Mouse (Mus musculus) telencephalon, adult 2 months (tissue): ENCODE data around the gene Lsm4.

Experiments
- DNase-seq: peaks from one replicate; pipeline ENCODE4 v3.0.0-alpha.2; 2011; ENCODE audit warnings: low read depth, low spot score

Gene Lsm4

DNA sequence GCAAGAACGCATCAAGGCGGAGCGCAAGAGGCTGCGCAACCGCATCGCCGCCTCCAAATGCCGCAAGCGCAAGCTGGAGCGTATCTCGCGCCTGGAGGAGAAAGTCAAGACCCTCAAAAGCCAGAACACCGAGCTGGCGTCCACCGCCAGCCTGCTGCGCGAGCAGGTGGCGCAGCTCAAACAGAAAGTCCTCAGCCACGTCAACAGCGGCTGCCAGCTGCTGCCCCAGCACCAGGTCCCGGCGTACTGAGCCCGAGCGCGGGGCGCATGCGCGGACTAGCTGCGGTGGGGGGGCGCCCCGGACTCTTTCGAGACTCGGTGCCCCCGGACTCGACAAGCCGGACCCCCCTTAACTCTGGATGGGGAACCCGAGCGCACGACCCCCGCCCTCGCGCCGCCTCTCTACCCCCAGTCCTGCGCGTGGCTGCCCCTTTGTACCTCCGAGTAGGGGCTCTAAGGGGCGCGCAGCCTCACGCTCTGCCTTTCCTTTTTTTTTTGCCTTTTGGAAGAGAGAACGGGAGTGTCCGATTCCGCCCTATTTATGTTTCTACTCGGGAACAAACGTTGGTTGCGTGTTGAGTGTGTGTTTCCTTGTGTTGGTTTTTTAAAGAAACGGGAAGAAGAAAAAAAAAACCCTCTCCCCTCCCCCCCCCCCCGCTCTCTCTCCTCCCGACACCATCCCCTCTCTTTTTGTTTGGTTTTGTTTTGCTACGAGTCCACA is 26.9 kb downstream of the Lsm4 start:
- DNase-seq, result no peak

DNA sequence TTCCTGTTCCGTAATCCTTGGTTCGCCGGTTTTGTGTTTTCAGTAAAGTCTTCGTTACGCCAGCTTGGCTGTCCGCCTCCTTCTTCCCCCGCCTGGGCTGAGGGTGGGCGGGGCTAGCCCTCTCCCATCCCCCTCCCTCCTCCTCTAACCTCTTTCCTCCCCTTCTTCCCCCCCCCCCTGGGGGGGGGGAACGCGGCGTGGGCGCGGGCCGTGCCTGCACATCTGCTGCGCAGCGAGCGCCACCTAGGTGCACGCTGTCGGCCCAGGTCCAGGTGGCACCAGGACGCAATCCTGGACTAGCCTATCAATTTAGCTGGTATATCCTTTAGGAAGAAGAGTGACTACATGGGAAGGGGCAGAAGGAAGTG is 27.5 kb downstream of the Lsm4 start:
- peak; percentile 88 for DNase-seq

DNA sequence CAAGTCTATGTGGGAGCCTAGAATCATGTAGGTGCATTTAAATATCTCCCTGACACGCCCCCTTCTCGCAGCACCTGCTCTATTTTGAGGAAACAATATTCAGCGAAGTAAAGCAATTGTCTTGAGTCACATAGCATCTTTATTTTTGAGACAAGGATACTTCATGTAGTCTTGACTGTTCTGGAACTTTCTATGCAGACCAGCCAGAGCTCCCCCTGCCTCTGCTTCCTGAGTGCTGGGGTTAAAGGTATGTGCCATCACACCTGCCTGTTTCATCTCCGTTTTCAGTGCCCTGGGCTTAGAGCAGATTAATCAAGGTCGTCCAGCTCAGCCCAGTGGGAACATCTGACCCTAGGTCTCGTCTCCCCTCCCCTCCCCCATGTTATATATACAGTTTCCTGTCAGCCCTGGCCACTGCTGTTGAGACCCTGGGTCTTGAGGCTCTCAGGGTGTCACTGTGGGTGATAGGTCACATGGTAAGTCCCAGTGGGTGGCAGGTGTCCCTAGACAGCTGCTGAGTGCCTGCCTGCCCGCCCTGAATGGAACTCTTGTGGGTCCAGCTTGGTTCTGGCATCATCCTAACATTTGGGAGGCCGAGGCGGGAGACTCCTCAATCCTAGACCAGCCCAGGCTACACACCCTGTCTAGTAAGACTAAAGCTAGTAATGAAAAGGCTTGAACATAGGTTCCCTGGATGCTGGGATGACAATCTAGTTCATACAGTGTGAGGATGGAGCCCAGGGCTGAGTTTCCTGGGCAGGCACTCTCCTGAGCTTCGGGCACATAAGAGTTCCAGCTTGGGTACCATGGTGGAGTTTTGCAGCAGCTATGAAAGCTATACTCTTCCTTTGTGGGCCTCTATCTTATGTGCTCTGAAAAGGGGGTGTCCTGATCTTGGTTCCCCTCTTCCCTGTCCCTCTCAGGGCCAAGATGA is 28.3 kb downstream of the Lsm4 start:
- DNase-seq, result no peak

DNA sequence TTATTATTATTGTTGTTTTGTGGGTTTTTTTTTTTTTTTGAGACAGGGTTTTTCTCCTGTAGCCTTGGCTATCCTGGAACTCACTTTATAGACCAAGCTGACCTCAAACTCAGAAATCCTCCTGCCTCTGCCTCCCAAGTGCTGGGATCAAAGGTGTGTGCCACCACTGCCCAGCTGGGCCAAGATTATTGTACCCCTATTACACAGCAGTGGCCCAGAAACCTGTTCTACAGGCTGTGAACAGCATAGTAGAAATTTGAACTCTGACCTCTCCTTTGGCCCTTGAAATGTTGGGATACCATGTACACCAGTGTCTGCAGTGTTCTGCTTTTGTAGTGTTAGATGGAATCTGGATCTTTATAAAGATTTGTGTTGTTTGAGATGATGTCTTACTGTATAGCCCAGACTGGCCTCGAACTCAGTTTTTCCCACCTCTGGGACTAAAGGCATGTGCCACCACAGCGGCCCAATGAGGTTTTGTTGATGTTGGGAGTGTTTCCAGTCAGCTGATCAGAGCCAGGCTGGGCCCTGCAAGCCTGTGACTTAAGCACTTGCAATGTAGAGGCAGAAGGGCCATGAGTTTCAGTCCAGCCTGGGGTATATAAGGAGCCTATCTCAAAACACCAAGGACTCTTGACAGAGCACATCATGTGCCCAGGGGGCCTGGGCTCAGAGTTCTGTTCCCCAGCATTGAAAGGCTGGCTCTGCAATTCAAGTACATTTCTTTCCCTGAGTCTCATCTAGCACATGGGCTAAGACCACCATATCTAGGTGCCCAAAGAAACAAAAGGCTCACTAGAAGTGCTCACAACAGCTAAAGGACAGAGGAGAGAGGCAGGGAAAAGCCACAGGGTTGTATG is 29.2 kb downstream of the Lsm4 start:
- no peak for DNase-seq

DNA sequence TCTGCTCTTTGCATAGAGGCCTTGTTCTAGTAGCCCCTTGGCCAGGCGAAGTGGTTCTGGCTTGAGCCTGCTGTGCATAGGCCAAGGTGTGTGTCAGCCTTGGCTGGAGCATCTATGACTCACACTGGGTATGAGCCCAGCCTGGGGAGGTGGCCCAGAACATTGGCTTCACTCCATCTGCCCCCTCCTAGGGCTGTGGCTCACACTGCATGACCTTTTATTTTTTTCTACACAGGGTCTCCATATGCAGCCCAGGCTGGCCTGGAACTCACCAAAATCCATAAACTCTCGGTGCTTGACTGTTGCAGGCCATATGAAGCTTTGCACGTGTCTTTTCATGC is 29.8 kb downstream of the Lsm4 start:
- no peak for DNase-seq

DNA sequence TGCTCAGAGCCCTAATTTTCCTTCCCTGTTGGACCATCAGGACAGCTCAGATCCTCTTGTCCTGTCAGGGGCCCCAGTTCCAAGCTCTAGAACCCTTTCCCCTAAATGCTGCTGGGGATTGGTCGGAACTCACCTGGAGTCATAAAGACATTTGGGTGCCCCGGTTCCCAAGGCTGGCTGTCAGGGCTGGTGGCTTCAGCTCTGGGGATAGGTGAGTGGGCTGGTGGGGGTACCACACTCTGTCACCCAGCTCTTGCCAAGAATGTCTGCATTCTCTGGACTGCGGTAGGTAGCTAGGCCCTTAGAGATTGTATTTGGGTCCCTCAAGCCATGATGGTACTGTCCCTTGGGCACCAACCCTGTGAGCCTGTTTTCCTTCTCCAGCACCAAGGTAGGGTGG is 30.2 kb downstream of the Lsm4 start, which contains the start of gene Iqcn:
Gene Iqcn, plus strand, starts transcription at position 171 of the 400 bp plus-strand sequence.
- DNase-seq, result no peak

DNA sequence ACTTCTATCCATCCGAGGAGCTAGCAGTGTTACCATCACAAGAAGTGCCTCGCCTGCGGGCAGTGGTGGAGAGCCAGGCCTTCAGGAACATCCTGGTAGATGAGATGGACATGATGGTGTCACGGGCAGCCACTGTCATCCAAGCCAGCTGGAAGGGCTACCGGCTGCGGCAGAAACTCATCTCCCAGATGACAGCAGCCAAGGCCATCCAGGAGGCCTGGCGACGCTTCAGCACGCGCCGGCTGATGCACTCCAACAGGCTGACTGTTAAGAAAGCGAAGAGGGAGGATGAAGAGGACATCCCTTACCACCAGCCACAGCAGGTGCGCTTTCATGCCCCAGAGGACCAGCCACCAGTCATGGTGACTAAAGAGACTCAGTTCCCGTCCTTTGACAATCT is 35.2 kb downstream of the Lsm4 start:
- DNase-seq, result no peak

DNA sequence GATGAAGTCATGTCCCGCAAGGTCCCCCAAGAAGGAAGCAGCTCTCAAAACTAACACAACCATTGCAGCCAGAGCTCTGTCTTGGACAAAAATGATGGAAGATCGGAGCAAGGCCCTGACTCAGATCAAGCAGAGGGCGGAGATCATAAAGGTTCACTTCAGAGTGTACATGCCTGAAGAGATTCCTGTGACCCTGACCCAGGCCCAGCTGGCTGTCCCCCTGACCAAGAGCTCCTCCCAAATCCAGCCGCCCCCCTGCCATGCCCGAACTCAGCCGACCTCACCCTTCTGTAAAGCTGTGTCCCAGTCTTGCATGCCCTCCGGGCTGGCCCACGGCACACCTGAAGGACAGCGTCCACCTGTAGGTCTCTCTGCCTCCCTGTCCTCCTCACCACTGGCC is 36.7 kb downstream of the Lsm4 start:
- no peak for DNase-seq

DNA sequence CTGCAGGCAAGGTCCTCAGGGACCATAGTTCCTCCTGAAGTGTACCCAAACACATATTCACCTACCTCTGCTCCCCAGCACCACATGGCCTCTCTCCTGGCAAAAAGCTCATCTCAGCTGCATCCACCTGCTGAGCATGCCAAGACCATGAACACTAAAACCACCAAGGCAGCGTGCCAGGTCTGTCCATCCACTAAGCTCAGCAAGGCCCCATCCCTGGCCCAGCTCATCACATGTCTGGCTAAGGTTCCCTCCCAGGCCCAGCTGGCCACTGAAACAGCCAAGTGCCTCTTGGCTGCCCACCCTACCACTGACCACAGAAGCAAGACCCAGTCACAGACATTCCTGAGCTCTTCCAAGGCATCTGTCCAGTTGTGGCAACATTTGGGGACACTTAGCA is 37.2 kb downstream of the Lsm4 start:
- no peak for DNase-seq

DNA sequence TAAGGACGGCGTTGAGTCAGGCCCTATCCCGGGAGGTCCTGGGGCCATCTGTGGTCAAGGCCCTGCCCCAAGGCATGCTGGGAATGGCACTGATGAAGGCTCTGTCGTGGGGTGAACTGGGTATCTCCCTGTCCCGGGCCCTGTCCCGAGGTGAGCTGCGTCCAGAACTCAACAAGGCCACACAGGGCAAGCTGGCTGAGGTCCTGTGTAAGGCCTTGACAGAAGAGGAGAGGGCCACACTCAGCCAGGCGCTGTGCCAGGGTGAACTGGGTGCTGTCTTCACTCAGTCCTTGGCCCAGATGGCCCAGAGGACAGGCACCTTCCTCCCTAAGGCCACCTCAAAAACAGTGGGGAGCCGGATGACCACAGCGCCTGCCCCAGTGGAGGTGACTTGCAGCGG is 38.0 kb downstream of the Lsm4 start:
- DNase-seq, result no peak

DNA sequence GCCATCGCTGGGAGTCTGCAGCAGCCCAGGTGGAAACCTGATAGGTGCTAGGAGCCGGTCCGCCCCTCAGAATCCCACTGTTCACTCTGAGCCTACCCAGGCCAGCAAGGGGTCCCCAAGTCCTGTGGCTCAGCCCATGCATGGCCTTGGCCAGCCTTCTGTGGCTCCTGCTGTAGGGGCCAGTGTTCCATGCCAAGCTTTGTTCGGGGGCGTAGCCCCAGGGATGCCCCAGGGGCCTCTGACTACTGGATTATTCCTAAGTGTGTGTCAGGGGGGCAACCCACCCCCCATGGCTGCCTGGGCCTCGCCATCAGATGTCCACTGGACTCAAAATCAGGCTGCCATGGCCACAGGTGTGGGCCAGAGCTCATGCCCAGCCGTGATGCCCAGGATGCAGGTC is 40.9 kb downstream of the Lsm4 start:
- no peak for DNase-seq

DNA sequence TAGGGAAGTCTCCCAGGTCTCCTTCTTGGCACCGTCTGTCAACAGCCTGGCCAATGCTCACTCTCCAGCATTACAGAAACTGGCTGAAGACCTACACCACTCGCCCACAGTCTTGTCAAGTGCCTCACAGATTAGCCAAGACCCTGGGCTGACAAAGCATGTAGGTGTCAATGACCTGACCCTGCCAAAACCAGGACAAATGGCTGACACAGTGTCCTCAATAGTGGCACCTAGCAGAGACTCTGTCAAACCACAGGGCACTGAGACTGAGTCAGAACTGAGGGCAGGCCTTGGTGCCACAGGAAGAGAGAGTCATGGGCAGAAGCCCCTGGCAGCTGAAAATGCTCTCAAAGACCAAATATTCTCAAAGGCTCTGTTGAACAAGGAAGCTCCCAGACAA is 42.0 kb downstream of the Lsm4 start:
- no peak for DNase-seq

DNA sequence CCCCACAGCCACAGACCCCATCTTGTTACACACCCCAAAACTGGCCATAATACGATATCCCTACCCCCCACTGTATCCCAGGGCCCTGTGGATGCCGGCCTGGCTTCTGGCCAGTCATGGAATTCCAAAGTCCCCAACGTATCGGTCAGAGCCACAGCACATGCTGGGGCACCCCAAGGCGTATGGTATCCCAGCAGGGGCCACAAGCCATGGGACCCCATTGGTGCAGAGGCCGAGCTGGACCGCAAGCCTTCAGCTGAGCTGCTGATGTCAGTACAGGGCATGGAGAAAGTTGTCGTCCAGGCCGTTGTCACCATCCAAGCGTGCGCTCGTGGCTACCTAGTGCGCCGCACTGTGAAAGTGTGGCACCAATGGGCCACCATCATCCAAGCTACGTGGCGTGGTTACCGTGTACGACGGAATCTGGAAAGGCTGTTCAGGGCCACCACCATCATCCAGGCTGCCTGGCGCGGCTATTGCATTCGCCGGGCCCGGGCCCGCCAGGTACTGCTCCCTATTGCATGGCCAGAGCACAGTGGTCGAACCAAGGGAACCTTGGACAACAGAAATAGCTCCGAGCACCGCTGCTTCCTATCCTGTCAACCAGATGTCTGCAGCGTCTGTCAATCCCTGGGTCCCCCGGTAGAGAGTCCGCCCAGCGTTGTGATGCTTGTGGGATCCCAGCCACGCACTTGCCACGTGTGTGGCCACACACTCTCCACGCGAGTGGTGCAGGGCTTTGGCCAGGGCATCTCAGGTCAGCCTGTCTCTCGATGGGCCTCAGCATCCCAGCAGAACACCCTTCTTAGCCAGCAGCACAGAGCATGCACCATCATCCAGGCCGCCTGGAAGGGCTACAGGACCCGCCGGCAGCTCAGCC is 43.7 kb downstream of the Lsm4 start:
- no peak for DNase-seq

DNA sequence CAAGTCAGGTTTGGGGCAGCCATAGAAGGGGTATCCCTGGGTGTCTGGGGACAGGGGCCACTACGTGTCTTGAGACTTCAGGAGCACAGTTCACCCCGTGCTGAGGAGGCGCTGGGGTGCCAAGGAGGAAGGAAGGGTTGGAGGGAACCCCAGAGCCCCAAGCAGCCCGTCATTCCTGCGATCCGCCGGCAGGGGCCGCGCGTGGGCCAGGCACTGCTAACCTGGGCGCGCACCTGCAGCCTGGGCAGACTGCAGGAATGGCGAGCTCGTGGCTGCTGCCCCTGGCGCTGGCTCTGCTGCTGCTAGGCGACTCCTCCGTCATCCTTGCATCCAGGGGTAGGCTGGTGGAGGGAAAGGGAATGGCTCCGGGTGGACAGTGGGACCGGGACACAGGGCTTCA is 45.2 kb downstream of the Lsm4 start, which contains the start of gene Gm3336:
Gene Gm3336, plus strand, starts transcription at position 247 of the 400 bp plus-strand sequence.
- no peak for DNase-seq

DNA sequence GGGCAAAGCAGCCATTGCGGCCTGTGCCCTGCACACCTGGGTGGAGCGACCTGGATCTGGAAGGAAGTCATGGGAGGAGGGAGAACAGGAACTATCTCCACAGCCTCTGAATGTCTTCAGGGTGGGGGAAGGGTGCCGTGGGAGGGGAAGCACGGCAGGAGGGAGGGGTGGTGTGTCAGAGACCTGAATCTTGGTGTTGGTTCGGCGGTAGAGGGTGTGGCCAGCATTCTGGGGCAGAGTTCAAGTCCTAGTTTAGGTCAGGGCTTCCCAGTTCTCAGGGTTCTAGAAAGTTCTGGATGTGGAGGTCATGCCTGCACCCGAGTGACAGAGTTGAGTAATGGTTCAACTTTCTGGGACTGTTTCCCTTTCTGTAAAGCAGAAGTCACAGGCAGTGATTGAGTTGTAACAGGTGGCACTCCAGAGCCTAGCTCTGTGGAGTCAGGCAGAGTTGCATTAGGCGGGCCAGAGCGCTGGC is 46.8 kb downstream of the Lsm4 start:
- DNase-seq, result no peak

DNA sequence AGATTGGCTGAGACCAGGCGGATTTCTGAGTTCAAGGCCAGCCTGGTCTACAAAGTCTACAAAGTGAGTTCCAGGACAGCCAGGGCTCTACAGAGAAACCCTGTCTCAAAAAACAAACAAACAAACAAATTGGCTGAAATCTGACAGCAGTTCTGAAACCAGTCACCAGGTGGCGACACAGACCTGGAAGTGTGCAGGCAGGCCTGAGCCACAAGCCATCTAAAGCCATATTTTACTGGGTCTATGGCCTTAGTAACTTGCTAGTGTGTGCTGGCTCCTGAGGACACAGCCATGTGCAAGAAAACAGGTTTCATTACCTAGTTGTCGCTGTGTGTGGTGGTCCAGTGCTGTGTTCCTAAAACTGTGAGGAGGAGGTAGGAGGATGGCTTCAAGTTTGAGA is 47.7 kb downstream of the Lsm4 start:
- DNase-seq, result no peak

DNA sequence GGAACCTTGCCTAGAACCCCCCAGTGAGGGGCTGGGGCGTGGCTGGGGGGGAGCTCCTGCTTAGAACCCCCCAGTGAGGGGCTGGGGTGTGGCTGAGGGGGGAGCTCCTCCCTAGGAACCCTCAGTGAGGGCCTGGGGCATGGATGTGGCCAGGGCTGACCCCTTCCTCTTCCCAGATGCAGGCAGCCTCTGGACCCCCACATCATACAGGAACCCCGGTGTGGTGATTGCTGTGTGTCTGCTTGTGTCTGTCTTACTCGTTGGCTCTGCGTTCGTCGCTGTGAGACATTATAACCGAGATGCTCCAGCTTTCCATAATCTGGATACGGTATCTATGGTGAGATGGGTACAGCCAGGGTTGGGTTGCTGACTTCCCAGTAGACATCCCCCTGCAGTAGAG is 48.6 kb downstream of the Lsm4 start:
- DNase-seq, result no peak

DNA sequence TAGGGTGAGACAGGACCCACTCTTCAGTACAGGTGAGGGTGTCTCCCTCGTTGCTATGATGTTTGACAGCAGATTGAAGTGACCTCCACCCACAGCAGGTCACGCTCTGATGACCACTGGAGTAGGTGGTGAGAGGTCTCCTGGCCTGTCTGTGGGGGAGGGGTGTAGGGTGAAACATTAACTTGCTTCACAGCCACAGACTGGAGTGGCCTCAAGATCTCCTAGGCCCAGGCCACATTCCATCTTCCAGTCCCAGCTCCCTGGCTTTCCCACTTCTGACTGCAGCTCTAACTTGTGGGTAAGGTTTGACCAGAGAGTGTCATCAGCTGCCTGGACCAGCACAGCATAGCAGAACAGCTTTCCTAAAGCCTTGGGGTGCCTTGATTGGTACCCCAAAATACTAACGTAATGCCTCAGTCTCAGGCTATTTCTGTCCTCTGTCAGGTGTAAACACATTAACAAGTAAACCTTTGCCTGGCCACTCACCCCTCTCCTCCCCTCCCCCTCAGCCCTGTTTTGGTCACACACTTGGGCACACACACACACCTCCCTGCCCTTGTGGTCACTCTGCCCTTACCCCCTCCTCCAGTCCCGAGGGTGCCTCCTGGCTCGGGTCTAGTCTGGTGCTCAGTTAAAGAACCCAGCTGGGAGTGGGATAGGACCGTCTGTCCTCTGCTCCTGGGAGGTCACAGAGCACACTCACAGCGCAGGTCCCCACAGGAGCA is 50.6 kb downstream of the Lsm4 start, which contains the start of gene Pde4c:
Gene Pde4c, plus strand, starts transcription at position 235 of the 725 bp plus-strand sequence.
- no peak for DNase-seq

DNA sequence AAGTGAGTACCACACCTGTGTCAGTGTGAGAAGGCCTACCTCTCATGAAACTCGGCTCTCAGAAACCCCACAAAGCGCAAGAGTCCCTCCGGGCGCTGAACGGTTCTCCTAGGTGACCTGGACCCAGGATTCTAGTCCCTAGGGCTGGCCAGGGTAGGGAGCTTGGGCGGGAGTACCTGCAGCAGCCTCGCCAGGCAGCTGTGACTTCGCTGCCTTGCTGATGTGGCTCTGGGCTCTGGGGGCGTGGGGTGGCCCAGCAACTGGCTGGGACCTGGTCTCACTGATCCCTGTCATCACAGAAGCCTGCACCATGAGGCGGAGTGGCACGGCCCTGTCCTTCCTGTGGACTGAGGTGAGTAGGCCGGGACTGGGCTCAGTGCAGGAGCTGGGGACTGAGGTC is 51.2 kb downstream of the Lsm4 start:
- DNase-seq, result no peak

DNA sequence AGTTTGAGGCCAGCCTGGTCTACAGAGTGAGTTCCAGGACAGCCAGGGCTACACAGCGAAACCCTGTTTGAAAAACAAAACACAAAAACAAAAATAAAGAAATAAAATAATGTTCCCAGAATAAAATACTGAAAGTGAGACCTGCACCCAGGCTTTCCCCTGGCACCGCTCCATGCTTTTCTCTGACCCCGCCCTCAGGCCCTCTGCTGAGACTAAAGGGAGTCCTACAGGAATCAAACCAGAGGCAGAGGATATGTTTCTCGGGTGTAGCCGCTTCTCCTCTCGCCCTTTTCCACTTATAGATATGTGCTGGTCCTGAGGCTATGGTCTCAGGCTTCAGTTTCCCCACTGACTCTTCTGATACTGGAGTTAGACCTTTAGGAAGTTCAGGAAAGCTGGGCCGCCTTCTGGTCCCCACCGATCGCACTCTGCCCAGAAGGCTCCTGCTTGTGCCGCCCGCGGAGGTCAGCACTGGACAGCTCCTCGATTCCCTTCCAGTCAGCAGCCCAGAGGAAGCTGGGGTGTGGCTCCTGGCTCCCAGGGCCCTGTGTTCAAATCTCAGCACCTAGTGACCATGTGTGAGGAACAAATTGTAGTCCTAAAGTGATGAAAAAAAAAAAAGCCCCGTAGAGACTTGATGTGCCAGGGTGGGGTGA is 52.9 kb downstream of the Lsm4 start:
- DNase-seq, result no peak
